Mouse (Mus musculus) heart, embryonic 16.5 days (tissue): Measurements from ENCODE around the gene Gpr153. TPM values are rescaled to one million over a fixed set of nuclear protein-coding genes. Genes with fewer than 3 reads are reported as not detected.
A peak's percentile ranks its signal among the peaks of the same experiment; 100 is the strongest.

Source experiments
- ATAC-seq: fragments of 200-750 bp; cut with Nextera tagmentation; replicated peaks from 2 replicates; pipeline ENCODE4 v1.8.0; 2017; ENCODE audit warnings: moderate number of reproducible peaks; ENCODE audit not compliant: insufficient read depth, low FRiP score; ENCODE audit errors: extremely low read depth
- H3K27ac ChIP-seq: fragments of 300-500 bp; sonication (generic); 2 replicates; pipeline ENCODE4 v1.5.1; 2014; ENCODE audit warnings: mild to moderate bottlenecking, low read length, control low read depth, moderate library complexity
- H3K27me3 ChIP-seq: fragments of 300-500 bp; sonication (generic); 2 replicates; pipeline ENCODE4 v1.6.1; 2014; ENCODE audit warnings: low read length, mixed read lengths; ENCODE audit not compliant: control insufficient read depth, insufficient read depth
- H3K36me3 ChIP-seq: fragments of 300-500 bp; sonication (generic); 2 replicates; pipeline ENCODE4 v1.6.1; 2014; ENCODE audit not compliant: control insufficient read depth, insufficient read depth
- H3K4me1 ChIP-seq: fragments of 300-500 bp; sonication (generic); 2 replicates; pipeline ENCODE4 v1.6.1; 2014; ENCODE audit warnings: low read length, mixed read lengths; ENCODE audit not compliant: control insufficient read depth, insufficient read depth
- H3K4me2 ChIP-seq: fragments of 300-500 bp; sonication (generic); 2 replicates; pipeline ENCODE4 v1.6.1; 2014; ENCODE audit warnings: low read depth, mild to moderate bottlenecking, control low read depth, low read length
- H3K4me3 ChIP-seq: fragments of 300-500 bp; sonication (generic); 2 replicates; pipeline ENCODE4 v1.5.1; 2014; ENCODE audit warnings: mild to moderate bottlenecking, control low read depth, low read length
- H3K9ac ChIP-seq: fragments of 300-500 bp; sonication (generic); 2 replicates; pipeline ENCODE4 v1.6.1; 2014; ENCODE audit warnings: low read length, control low read depth
- H3K9me3 ChIP-seq: fragments of 300-500 bp; sonication (generic); replicated peaks from 2 replicates; pipeline ENCODE4 v1.6.1; 2016; ENCODE audit warnings: low read length; ENCODE audit not compliant: control insufficient read depth
- WGBS: fragments of 180-500 bp; shearing (Covaris S2); extraction: QIAGEN DNeasy Blood & Tissue Kit; methylation state at CpG from one replicate; pipeline ENCODE4 v1.1.7; 2014; 5-methylcytosine and 5-hydroxymethylcytosine counted together
- polyA plus RNA-seq: library from polyadenylated mRNA; unstranded; fragments of >200 nt; fragmentation: Nextera tagmentation; extraction: Ambion mirVana; gene quantifications from 2 replicates; pipeline ENCODE4 v1.2.1, GENCODE M21; 2015

Gpr153 gene
- polyA plus RNA-seq, 1 experiment from 2014 or later, result 8.4 TPM

- Histone ChIP-seq H3K4me3 (no peak overlapping the region), H3K36me3 (peaks cover 10% of the 10 kb centered on the region), H3K4me1 (peaks cover 29% of the 10 kb centered on the region), H3K27ac (no peak overlapping the region), H3K9ac (no peak overlapping the region), H3K27me3 (peaks cover 34% of the 10 kb centered on the region), H3K4me2 (no peak overlapping the region; the same call in 1 of the 2 replicates), H3K9me3 (no peaks in the 10 kb centered on the region)
- ATAC-seq, result no peak
Measured at GRCm38 (mm10) chr4:152313934-152314333, 39.9 kb downstream of the Gpr153 start.

- Histone ChIP-seq H3K4me2 (peak overlapping the region; percentile 81), H3K27me3 (peaks cover 34% of the 10 kb centered on the region), H3K4me1 (peaks cover 34% of the 10 kb centered on the region), H3K9me3 (no peaks in the 10 kb centered on the region), H3K9ac (peak overlapping the region; percentile 82), H3K36me3 (peaks cover 6% of the 10 kb centered on the region; the same call in 1 of the 2 replicates), H3K27ac (peak overlapping the region; percentile 52), H3K4me3 (peak overlapping the region; percentile 62)
- no peak for ATAC-seq
- 3% methylated on average over 43 of the region's 43 CpGs for WGBS
Measured at GRCm38 (mm10) chr4:152315498-152316213, 41.6 kb downstream of the Gpr153 start.

GRCm38 (mm10) chr4:152317631-152318033 is 43.6 kb downstream of the Gpr153 start:
- peaks cover 34% of the 10 kb centered on the region for H3K4me1 ChIP-seq
- ATAC-seq, result peak; percentile 74
- H3K27ac ChIP-seq, result peak overlapping the region; percentile 100
- no peaks in the 10 kb centered on the region for H3K9me3 ChIP-seq
- peak overlapping the region; percentile 81 for H3K4me2 ChIP-seq
- H3K36me3 ChIP-seq, result no peaks in the 10 kb centered on the region
- H3K4me3 ChIP-seq, result peak overlapping the region; percentile 62
- H3K27me3 ChIP-seq, result peaks cover 27% of the 10 kb centered on the region
- WGBS, result 32% methylated on average over 6 of the region's 6 CpGs
- peak overlapping the region; percentile 82 for H3K9ac ChIP-seq

GRCm38 (mm10) chr4:152318517-152319234 is 44.6 kb downstream of the Gpr153 start, which contains the start of gene Rnf207:
Gene Rnf207, minus strand, starts transcription at chr4:152318993.
- Histone ChIP-seq H3K9ac (peak within 1 kb of the TSS; percentile 82), H3K4me3 (peak within 1 kb of the TSS; percentile 62), H3K27me3 (peaks cover 27% of the 10 kb centered on the region), H3K9me3 (no peaks in the 10 kb centered on the region), H3K4me2 (peak within 1 kb of the TSS; percentile 81), H3K27ac (peak within 1 kb of the TSS; percentile 100), H3K36me3 (no peaks in the 10 kb centered on the region), H3K4me1 (peaks cover 26% of the 10 kb centered on the region)
- 3% methylated on average over 26 of the region's 26 CpGs for WGBS
- peak; percentile 73 for ATAC-seq

GRCm38 (mm10) chr4:152321464-152321863 is 47.4 kb downstream of the Gpr153 start:
- no peak overlapping the region for H3K4me2 ChIP-seq
- H3K36me3 ChIP-seq, result no peaks in the 10 kb centered on the region
- H3K9ac ChIP-seq, result no peak overlapping the region
- no peak overlapping the region for H3K4me3 ChIP-seq
- WGBS, result 58% methylated on average over 5 of the region's 5 CpGs
- no peak overlapping the region for H3K27ac ChIP-seq
- no peaks in the 10 kb centered on the region for H3K9me3 ChIP-seq
- peaks cover 5% of the 10 kb centered on the region for H3K27me3 ChIP-seq
- peaks cover 10% of the 10 kb centered on the region for H3K4me1 ChIP-seq
- no peak for ATAC-seq

GRCm38 (mm10) chr4:152324641-152325562 is 50.9 kb downstream of the Gpr153 start:
- WGBS, result 43% methylated on average over 16 of the region's 16 CpGs
- H3K36me3 ChIP-seq, result peaks cover 17% of the 10 kb centered on the region
- ATAC-seq, result peak; percentile 15
- peak overlapping the region; percentile 66 for H3K9ac ChIP-seq
- H3K4me2 ChIP-seq, result peak overlapping the region; percentile 61
- H3K27me3 ChIP-seq, result no peaks in the 10 kb centered on the region
- peak overlapping the region; percentile 83 for H3K4me3 ChIP-seq
- H3K27ac ChIP-seq, result peak overlapping the region; percentile 47
- no peaks in the 10 kb centered on the region for H3K9me3 ChIP-seq
- H3K4me1 ChIP-seq, result peaks cover 19% of the 10 kb centered on the region

- peaks cover 19% of the 10 kb centered on the region for H3K4me1 ChIP-seq
Measured at GRCm38 (mm10) chr4:152325574-152326411, 51.8 kb downstream of the Gpr153 start, which contains the start of gene Rpl22. Gene Rpl22, plus strand, starts transcription at chr4:152325742.

GRCm38 (mm10) chr4:152326543-152326942 is 52.5 kb downstream of the Gpr153 start:
- H3K4me3 ChIP-seq, result peak overlapping the region; percentile 83
- no peak overlapping the region for H3K27ac ChIP-seq
- ATAC-seq, result no peak
- H3K36me3 ChIP-seq, result peaks cover 33% of the 10 kb centered on the region
- 2% methylated on average over 11 of the region's 11 CpGs for WGBS
- no peaks in the 10 kb centered on the region for H3K27me3 ChIP-seq
- peak overlapping the region; percentile 96 for H3K4me2 ChIP-seq
- H3K4me1 ChIP-seq, result peaks cover 19% of the 10 kb centered on the region
- no peaks in the 10 kb centered on the region for H3K9me3 ChIP-seq
- peak overlapping the region; percentile 92 for H3K9ac ChIP-seq

More at GRCm38 (mm10) chr4:152325574-152326411, 51.8 kb downstream of the Gpr153 start, which contains the start of gene Rpl22:
- ATAC-seq, result peak; percentile 94
- WGBS, result under 1% methylated on average over 70 of the region's 70 CpGs
- peak within 1 kb of the TSS; percentile 96 for H3K4me2 ChIP-seq
- peak within 1 kb of the TSS; percentile 92 for H3K9ac ChIP-seq
- H3K36me3 ChIP-seq, result peaks cover 26% of the 10 kb centered on the region
- peak within 1 kb of the TSS; percentile 72 for H3K27ac ChIP-seq
- H3K9me3 ChIP-seq, result no peaks in the 10 kb centered on the region
- H3K27me3 ChIP-seq, result no peaks in the 10 kb centered on the region
- H3K4me3 ChIP-seq, result peak within 1 kb of the TSS; percentile 83
